Mouse (Mus musculus): Measurements from ENCODE around the gene Prkce. TPM values are rescaled to one million over a fixed set of nuclear protein-coding genes. Genes with fewer than 3 reads are reported as not detected.

The Prkce gene
- polyA plus RNA-seq, 1 experiment, result 9.6 TPM

- Histone ChIP-seq H3K27ac (ENCODE audit: insufficient read depth, low read length) (no peak overlapping the region), H3K4me1 (ENCODE audit: control insufficient read depth, insufficient read depth, low read length) (no peaks in the 10 kb centered on the region), H3K4me3 (ENCODE audit: insufficient read depth, low read length) (no peak overlapping the region)
- TF ChIP-seq CTCF (IDR thresholded peaks at IDR 0.05; ENCODE audit: borderline replicate concordance, insufficient read depth, low read length) (no peak), POLR2A (IDR thresholded peaks at IDR 0.05; ENCODE audit: low read depth, low read length) (no peak)
Measured at GRCm38 (mm10) chr17:86302861-86303331, 135.3 kb downstream of the Prkce start.

GRCm38 (mm10) chr17:86303401-86304243 is 136.0 kb downstream of the Prkce start:
- TF ChIP-seq POLR2A (IDR thresholded peaks at IDR 0.05; ENCODE audit: low read depth, low read length) (no peak), CTCF (IDR thresholded peaks at IDR 0.05; ENCODE audit: borderline replicate concordance, insufficient read depth, low read length) (no peak)
- Histone ChIP-seq H3K27ac (ENCODE audit: insufficient read depth, low read length) (no peak overlapping the region), H3K4me1 (ENCODE audit: control insufficient read depth, insufficient read depth, low read length) (no peaks in the 10 kb centered on the region), H3K4me3 (ENCODE audit: insufficient read depth, low read length) (no peak overlapping the region)

GRCm38 (mm10) chr17:86304923-86305630 is 137.5 kb downstream of the Prkce start:
- Histone ChIP-seq H3K27ac (ENCODE audit: insufficient read depth, low read length) (no peak overlapping the region), H3K4me3 (ENCODE audit: insufficient read depth, low read length) (no peak overlapping the region), H3K4me1 (ENCODE audit: control insufficient read depth, insufficient read depth, low read length) (no peaks in the 10 kb centered on the region)
- TF ChIP-seq CTCF (IDR thresholded peaks at IDR 0.05; ENCODE audit: borderline replicate concordance, insufficient read depth, low read length), result no peak
- no peak for TF ChIP-seq POLR2A (IDR thresholded peaks at IDR 0.05; ENCODE audit: low read depth, low read length)

- no peak for TF ChIP-seq POLR2A (IDR thresholded peaks at IDR 0.05; ENCODE audit: low read depth, low read length)
- TF ChIP-seq CTCF (IDR thresholded peaks at IDR 0.05; ENCODE audit: borderline replicate concordance, insufficient read depth, low read length), result no peak
- Histone ChIP-seq H3K27ac (ENCODE audit: insufficient read depth, low read length) (no peak overlapping the region), H3K4me1 (ENCODE audit: control insufficient read depth, insufficient read depth, low read length) (no peaks in the 10 kb centered on the region), H3K4me3 (ENCODE audit: insufficient read depth, low read length) (no peak overlapping the region)
Measured at GRCm38 (mm10) chr17:86306161-86306560, 138.6 kb downstream of the Prkce start.

- H3K4me3 ChIP-seq (ENCODE audit: insufficient read depth, low read length), result no peak overlapping the region
- H3K4me1 ChIP-seq (ENCODE audit: control insufficient read depth, insufficient read depth, low read length), result no peaks in the 10 kb centered on the region
- no peak overlapping the region for H3K27ac ChIP-seq (ENCODE audit: insufficient read depth, low read length)
- no peak for TF ChIP-seq CTCF (IDR thresholded peaks at IDR 0.05; ENCODE audit: borderline replicate concordance, insufficient read depth, low read length)
- TF ChIP-seq POLR2A (IDR thresholded peaks at IDR 0.05; ENCODE audit: low read depth, low read length), result no peak
Measured at GRCm38 (mm10) chr17:86313413-86314139, 146.0 kb downstream of the Prkce start.

GRCm38 (mm10) chr17:86315874-86316273 is 148.3 kb downstream of the Prkce start:
- no peak overlapping the region for H3K27ac ChIP-seq (ENCODE audit: insufficient read depth, low read length)
- TF ChIP-seq CTCF (IDR thresholded peaks at IDR 0.05; ENCODE audit: borderline replicate concordance, insufficient read depth, low read length), result no peak
- TF ChIP-seq POLR2A (IDR thresholded peaks at IDR 0.05; ENCODE audit: low read depth, low read length), result no peak
- H3K4me3 ChIP-seq (ENCODE audit: insufficient read depth, low read length), result no peak overlapping the region

GRCm38 (mm10) chr17:86316771-86317170 is 149.2 kb downstream of the Prkce start:
- no peak for TF ChIP-seq POLR2A (IDR thresholded peaks at IDR 0.05; ENCODE audit: low read depth, low read length)
- no peak for TF ChIP-seq CTCF (IDR thresholded peaks at IDR 0.05; ENCODE audit: borderline replicate concordance, insufficient read depth, low read length)
- H3K4me3 ChIP-seq (ENCODE audit: insufficient read depth, low read length), result no peak overlapping the region
- H3K4me1 ChIP-seq (ENCODE audit: control insufficient read depth, insufficient read depth, low read length), result no peaks in the 10 kb centered on the region
- H3K27ac ChIP-seq (ENCODE audit: insufficient read depth, low read length), result no peak overlapping the region

More at GRCm38 (mm10) chr17:86315874-86316273, 148.3 kb downstream of the Prkce start:
- H3K4me1 ChIP-seq (ENCODE audit: control insufficient read depth, insufficient read depth, low read length), result no peaks in the 10 kb centered on the region

- TF ChIP-seq POLR2A (IDR thresholded peaks at IDR 0.05; ENCODE audit: low read depth, low read length) (no peak), CTCF (IDR thresholded peaks at IDR 0.05; ENCODE audit: borderline replicate concordance, insufficient read depth, low read length) (no peak)
- H3K4me3 ChIP-seq (ENCODE audit: insufficient read depth, low read length), result no peak overlapping the region
- H3K4me1 ChIP-seq (ENCODE audit: control insufficient read depth, insufficient read depth, low read length), result no peaks in the 10 kb centered on the region
- H3K27ac ChIP-seq (ENCODE audit: insufficient read depth, low read length), result no peak overlapping the region
Measured at GRCm38 (mm10) chr17:86317197-86317596, 149.6 kb downstream of the Prkce start.

- Histone ChIP-seq H3K4me1 (ENCODE audit: control insufficient read depth, insufficient read depth, low read length) (peaks cover 3% of the 10 kb centered on the region; the same call in 1 of the 2 replicates), H3K4me3 (ENCODE audit: insufficient read depth, low read length) (no peak overlapping the region), H3K27ac (ENCODE audit: insufficient read depth, low read length) (no peak overlapping the region)
- TF ChIP-seq POLR2A (IDR thresholded peaks at IDR 0.05; ENCODE audit: low read depth, low read length) (no peak), CTCF (IDR thresholded peaks at IDR 0.05; ENCODE audit: borderline replicate concordance, insufficient read depth, low read length) (no peak)
Measured at GRCm38 (mm10) chr17:86319967-86320602, 152.5 kb downstream of the Prkce start.
